Mouse (Mus musculus) skeletal muscle tissue, adult 2 months (tissue): ENCODE data around the gene Yipf7.

Source experiments
- DNase-seq: peaks from one replicate; pipeline ENCODE4 v3.0.0-alpha.2; 2012; ENCODE audit warnings: low read depth, low spot score

Yipf7 gene

DNA sequence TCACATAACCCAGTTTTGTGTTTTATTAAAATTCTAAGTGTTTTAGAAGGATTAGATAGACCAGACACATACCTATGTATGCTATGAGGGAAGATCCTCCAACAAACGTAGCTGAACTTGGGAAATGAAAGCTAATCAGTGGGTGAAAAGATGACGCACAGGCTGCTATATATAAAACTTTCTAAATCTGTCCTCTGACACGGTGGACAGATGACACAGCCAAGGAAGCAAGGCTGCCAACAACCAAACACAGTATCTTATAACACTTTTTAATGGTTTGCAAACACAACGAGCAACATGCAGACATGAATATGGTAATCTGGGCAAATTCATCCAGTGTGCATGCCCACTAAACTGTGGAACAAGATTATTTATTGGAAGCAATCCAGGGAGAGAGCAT, at the start of gene Yipf7:
TSS of gene Yipf7 (minus strand) at position 160 of the 400 bp plus-strand sequence.
- DNase-seq: peak; percentile 82

DNA sequence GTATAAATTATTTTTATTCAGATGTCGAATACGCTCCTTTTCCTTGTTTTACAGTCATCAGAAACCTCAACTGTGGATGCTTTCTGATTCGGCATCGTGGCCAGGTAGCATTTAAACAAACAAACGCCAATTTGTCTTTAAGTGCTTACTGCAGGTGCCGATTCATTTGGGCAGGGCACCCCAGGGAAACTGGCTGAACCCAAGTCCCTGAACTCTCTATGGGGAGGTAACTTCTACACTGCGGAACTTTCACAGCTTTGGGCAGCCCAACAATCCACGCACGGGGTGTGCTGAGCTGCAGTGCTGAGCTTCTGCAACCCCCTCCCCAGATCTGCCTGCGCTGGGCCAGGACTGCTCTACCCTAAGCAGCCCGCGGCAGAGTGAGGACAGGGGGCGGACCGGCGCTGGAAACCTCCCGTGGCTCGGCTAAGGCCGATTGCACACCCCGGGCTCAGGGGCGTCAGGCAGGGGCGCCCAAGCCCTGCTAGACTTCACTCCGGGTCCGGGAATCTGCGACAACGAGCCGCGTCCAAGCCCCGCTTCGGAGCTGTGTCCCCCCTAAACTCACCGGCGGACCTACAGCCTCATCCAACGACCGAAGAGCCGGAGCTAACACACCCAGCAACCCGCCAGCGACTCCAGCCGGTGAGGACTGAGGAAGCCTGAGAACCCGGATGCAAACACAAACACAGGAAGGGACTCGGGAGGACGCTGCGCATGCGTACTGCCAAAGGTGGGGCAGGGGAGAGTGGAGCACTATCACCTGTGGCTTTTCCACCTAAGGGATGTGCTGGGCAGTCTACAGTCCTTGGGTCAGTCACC, 49.4 kb upstream of the Yipf7 start, which contains the start of gene Gnpda2:
TSS of gene Gnpda2 (minus strand) at position 701 of the 822 bp plus-strand sequence.
- peak; percentile 73 for DNase-seq

DNA sequence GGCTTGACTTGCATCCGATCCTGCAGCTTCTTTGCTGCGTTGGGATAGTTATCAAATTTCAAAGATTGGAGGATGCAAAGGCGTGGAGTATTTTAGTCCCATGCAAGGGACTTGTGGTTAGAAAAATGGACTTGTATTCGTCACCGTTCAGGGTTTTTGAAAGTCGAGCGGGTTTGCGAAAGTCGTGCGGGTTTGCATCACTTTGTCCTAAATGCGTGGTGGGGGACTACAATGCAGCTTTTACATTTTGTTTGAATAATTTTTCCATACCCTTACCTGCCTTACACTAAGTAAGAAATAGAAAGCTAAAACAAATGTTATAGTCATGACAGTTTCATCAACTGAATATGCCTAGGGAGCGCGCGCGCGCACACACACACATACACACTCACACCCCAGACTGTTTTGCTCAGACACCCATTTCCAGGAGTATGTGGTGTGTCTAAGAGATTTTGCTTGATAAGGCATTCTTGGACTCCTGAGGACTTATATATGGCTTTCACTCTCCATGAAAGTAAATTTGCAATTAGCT, 15.0 kb upstream of the Yipf7 start:
- no peak for DNase-seq

DNA sequence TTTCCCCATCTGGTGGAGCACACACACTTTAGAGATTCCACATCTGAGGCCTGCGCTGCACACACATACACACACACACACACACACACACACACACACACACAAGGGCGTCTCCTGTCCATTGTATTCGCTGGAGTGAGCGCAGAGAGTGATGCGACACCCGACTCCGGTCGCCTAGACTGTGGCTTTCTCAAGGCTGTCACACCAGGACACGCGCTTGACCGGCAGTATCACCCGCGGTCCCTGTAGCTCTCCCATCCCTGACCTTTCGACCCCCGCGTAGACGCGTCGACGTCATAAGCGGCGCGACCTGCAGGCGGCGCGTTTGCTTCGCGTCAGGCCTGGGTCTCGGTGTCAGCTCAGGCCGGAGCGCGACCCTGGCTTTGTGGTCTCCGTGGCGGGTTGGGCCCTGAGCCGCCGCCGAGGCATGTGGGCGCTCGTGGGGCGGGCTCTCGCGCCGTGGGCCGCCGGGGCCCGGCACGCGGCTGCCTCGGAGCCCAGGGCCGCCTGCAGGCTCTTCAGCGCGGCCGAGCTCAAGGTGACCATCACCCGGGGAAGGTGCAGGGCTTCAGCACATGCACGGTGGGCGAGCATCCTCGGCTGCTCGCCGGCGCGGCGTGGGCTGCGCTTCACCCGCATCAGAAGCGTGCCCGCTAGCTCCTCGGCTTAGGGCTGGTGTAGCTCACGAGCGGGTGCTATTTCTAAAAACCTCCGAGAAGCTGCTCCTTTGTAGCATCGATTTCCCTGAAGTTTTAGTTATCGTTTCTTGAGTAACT, 14.4 kb upstream of the Yipf7 start, which contains the start of gene Guf1:
TSS of gene Guf1 (plus strand) at position 296 of the 776 bp plus-strand sequence.
- peak; percentile 92 for DNase-seq

DNA sequence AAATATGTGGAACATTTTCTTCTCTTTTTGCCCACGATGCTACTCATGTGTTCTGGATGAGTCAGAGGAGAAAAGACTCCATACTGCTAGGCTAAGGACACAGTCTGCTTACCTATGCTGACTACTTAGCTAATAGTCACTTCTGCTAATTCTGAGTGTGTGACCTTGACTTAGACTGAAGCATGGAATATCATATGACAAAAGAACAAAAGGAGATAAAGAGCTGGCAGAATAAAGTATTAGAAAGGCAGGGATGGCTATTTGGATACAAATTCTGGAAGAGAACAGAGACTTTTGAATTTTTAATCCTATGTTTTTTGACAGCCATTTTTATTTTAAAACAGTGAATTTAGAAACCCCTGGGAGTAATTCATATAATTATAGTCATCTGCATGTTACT, 768 bp downstream of the Yipf7 start:
- no peak for DNase-seq

DNA sequence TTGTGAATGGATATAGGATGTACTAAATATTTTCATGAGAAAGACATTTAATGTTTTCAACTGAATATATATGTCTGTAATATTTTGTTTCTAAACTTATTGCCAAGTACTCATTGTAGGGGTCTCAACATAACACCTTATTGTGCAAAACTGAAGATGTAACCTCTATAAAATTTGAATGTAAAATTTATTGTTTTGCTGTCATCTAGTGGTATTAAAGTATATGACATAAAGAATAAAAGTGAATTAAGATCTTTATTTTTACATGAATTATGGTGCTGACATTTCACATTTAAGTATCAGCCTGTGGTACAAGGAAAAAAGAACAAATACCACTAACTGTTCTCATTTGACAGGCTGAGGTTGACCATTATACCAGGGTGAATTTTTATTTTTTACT, 18.5 kb downstream of the Yipf7 start:
- no peak for DNase-seq

DNA sequence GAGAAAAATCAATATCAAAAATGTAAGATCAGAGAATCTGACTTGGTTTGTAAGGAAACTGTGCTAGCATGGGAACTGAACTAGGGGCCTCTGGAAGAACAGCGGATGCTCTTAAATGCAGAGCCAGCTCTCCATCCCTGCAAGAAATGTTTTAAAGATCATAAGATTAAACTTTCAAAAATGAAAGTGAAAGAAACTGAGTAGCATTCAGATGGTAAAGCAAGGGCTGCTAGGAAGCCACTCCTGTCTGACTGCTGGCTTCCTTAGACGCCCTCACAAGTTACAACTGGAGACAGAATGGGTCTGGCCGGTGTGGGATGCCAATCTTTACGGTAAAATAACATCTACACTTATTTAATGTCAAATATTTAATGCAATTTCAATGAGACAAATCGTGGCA, 20.4 kb downstream of the Yipf7 start:
- DNase-seq: no peak

DNA sequence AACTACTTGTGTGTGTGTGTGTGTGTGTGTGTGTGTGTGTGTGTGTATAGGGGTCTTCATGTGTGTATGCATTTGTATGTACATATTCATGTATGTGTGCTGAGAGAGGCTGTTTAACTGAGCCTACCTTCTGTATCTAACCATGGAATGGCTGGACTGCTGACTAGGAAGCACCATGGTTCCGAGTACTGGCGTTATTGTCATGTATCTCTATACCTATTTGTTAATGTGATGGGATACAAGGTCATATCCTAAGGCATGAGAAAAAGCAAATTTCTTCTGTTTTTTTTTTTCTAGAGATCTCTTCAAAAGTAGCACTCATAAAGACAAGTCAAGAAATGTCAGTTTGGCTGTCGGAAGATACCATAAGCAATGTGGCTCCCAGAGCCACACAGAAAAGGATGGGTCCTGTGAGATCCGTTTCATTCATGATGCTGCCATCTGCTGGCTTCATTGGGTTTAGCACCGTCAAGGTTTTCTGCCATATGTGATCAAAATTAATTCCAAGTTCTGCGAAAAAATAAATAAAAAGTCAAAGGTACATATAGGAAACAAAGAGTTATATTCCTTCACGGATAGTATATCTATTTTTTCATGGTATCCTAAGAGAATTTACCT, 21.7 kb downstream of the Yipf7 start:
- no peak for DNase-seq

DNA sequence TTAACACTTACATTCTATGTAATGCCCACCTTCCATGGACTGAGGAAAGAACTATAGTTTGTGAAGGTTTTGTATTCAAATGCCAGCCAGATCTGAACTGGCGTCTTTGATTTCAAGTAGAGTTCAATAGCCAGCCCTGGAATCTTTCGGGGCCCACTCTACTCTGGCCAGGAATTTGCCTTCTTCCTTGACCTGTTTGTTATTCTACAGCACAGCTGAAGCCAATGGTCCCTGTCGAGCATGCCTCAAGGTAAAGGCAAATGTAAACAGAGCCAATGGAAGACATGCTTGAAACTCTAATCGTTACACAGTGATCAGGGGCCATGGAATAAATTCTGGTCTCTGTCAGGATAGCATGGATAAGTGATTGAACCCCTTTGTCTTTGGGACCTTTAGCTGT, 30.2 kb downstream of the Yipf7 start:
- no peak for DNase-seq

DNA sequence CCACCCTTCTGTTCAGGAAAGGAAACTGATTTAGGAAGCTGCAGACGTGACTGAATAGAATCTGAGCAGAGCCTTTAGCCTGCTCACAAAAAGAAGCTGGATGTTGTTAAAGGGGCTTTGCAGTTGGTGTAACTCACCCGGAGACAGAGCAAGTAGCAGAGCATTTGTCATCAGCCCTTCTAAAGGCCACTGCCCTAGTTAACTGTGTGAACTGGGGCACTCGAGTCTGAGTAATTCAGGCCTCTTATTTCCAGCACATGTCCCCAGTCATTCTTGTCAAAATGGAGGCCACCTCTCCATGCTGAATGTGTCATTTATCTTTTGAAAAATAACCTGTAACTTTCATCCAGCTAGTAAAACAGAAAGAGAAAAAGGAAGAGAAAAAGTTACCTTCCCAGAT, 30.8 kb downstream of the Yipf7 start:
- DNase-seq: no peak

DNA sequence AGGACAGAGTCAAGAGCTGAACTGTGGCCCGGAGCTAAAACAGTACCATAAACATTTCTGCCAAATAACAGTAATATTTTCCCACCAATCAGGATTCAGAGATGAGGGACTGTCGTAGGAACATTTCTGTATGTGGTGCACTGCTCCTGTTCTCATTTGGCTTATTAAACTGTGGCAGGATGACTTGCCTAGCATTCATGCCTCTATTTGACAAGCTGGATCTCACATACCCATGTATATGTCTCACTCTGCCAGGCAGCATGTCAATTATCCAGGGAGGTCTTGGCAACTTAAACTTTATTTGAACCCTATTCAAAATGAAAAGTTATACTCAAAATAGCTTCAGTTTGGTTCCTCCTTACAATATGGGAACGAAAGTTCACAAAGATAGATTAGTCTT, 35.4 kb downstream of the Yipf7 start:
- no peak for DNase-seq

DNA sequence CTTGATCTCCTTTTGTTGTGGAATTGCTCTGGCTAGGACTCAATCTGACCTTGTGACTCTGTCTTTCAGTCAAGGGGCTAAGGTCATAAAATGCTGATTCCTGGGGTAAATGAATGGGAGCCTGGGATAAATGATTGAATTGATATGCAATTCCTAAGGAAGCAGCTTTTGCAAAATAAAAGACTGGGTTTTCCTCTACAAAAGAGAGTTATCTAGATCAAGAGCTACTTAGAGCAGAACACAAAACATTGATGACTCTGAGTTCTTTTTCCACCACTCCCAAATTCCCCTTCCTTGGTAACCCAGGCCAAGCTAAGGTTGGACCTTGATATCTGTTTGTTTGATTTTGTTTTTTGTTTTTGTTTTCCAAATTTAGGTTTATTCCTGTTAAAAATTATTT, 53.4 kb downstream of the Yipf7 start:
- no peak for DNase-seq

DNA sequence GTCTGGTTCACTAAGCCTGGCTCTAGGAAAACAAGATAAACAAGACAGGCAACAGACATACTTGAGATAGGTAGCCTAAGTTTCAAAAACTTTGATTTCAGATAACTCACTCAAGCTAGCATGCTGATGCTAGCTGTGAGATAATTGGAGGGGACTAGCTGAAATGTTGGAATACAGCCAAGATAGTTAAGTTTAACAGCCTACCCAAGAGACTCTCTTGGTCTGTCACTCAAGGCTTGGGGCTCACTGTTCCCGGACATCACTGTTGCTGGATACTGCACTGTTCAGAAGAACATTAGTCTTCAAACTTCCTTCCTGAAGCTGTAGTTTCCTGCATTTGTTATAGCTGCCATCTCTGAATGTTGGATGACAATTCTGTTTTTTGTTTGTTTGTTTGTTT, 74.9 kb downstream of the Yipf7 start:
- DNase-seq: no peak
